ENCODE assay signal across 8 mouse cellular contexts in genomic region chr19:46878346-46878745, GRCm38 (mm10).
DNase-seq lines count a peak whose midpoint lies in the region; ATAC-seq lines count a peak whose summit lies in the region.

No protein-coding gene starts in this region.

- 26% methylated on average over 13 of the region's 13 CpGs for WGBS in large intestine, adult 2 months

- peak; percentile 45 for DNase-seq in embryo, embryonic 10 days (ENCODE audit: low spot score)
- DNase-seq in embryo, embryonic 10.5 days (ENCODE audit: low spot score) = no peak
- DNase-seq in urinary bladder, adult 18-20 months (ENCODE audit: low spot score in 2 of 2) = peak; percentile 27 to 45
- no peak for DNase-seq in urinary bladder, adult 2 months (ENCODE audit: low spot score)
- DNase-seq in gastrocnemius, adult 18-20 months (ENCODE audit: low spot score) = peak; percentile 80
- peak; percentile 61 for DNase-seq in large intestine, adult 2 months (ENCODE audit: low read depth, low spot score)
- DNase-seq in thymus, postnatal 10 days (ENCODE audit: low spot score in 2 of 2) = peak; percentile 64

- ATAC-seq in megakaryocyte, adult 5-6 weeks (ENCODE audit: poor library complexity, severe bottlenecking) = peak; percentile 59

Comparison
In these comparisons a context has a peak if more than half of its experiments do, and no peak if none do; other contexts are left out.
1. DNase-seq: peak in embryo, embryonic 10 days (single experiment), urinary bladder, adult 18-20 months (2 of 2), gastrocnemius, adult 18-20 months (single experiment), large intestine, adult 2 months (single experiment) and thymus, postnatal 10 days (2 of 2); none in embryo, embryonic 10.5 days (single experiment) and urinary bladder, adult 2 months (single experiment).